Mouse (Mus musculus): ENCODE measurements at regions not wholly inside any gene's neighbourhood (a gene's known extent, or its start where the extent isn't known, plus 50 kb on each side); places are given as distances from the start of the nearest gene placed in this dataset.

DNA sequence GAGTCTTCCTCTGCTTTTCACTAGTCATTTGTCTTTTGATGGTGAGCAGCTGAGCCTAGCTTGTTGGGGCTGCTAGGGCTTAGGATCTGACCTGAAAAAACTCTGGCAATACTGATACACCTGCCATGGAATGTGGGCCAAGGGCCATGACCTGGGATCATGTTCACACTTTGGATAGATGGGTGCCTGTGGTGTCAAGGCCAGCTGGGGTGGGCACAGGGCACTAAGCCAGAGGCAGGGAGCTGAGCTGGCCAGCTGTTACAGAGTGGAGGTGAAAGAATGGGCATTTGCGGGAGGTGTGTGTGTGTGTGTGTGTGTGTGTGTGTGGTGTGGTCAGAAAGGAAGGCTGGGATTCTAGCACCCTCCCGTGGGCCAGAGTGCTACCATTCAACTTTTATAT lies 105.6 kb upstream of the Auts2 start:
- peaks cover 3% of the 10 kb centered on the region for H3K4me1 ChIP-seq (replicated peaks; ENCODE audit: control insufficient read depth, insufficient read depth, low read length)
- ATAC-seq: no peak
- no peak overlapping the region for H3K27ac ChIP-seq (ENCODE audit: low read length)
- H3K4me3 ChIP-seq (replicated peaks; ENCODE audit: low read length): no peak overlapping the region
- 63% methylated on average over 2 of the region's 2 CpGs for WGBS
- no peaks in the 10 kb centered on the region for H3K27me3 ChIP-seq (replicated peaks; ENCODE audit: control insufficient read depth, insufficient read depth, low read length)
- H3K4me2 ChIP-seq (ENCODE audit: low read length): no peak overlapping the region
- no peak overlapping the region for H3K9ac ChIP-seq (replicated peaks; ENCODE audit: low read depth, low read length)
- H3K36me3 ChIP-seq (ENCODE audit: control insufficient read depth, insufficient read depth): no peaks in the 10 kb centered on the region
- no peaks in the 10 kb centered on the region for H3K9me3 ChIP-seq (ENCODE audit: control insufficient read depth, low read length)

DNA sequence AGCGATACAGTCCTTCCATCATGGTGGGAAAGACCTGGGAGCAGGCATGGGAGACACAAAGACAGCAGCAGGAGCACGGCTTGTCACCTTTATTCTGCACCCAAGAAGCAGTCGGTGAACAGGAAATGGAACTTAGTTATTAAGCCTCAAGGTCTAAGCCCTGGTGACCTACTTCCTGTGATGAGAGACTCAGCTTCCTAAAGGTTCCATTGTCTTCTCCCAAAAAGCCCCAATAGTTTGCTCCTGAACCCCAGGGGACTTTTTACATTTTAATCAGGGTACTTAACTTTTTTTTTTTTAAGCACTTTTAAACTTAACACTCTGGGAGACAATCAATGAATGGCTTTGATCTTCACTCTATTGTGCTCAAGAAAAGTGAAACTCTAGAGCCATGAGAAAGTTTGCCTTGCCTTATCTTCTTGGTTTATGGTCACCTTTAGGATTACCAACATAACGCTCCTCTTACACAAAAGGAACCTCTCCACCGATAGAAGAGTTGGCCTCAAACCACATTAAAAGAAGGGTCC lies 101.6 kb upstream of the Auts2 start:
- ATAC-seq: no peak
- no peaks in the 10 kb centered on the region for H3K27me3 ChIP-seq (replicated peaks; ENCODE audit: control insufficient read depth, insufficient read depth, low read length)
- H3K4me2 ChIP-seq (ENCODE audit: low read length): no peak overlapping the region
- no peaks in the 10 kb centered on the region for H3K4me1 ChIP-seq (replicated peaks; ENCODE audit: control insufficient read depth, insufficient read depth, low read length)
- H3K36me3 ChIP-seq (ENCODE audit: control insufficient read depth, insufficient read depth): no peaks in the 10 kb centered on the region
- WGBS: 72% methylated on average over 5 of the region's 5 CpGs
- no peak overlapping the region for H3K27ac ChIP-seq (ENCODE audit: low read length)
- no peaks in the 10 kb centered on the region for H3K9me3 ChIP-seq (ENCODE audit: control insufficient read depth, low read length)
- no peak overlapping the region for H3K4me3 ChIP-seq (replicated peaks; ENCODE audit: low read length)
- H3K9ac ChIP-seq (replicated peaks; ENCODE audit: low read depth, low read length): no peak overlapping the region

DNA sequence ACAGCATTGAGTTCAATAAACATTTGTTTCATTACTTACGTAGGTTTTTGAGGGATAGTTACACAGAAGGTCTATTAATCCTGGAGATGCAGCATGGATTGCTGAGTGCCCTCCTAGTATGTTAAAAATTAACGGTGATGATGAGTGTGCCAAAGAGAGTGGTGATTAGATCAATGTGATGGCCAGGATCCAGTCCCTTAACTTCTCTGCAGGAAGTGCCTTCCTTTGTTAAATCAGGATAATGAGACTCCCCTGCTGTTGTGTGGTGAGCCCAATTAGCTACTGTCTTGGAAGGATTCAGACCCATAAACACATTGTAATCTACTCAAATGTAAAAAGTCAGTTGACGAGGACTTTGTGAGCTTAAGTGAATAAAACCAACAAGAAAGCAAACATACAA lies 100.1 kb upstream of the Auts2 start:
- H3K4me1 ChIP-seq (replicated peaks; ENCODE audit: control insufficient read depth, insufficient read depth, low read length): no peaks in the 10 kb centered on the region
- no peak overlapping the region for H3K4me2 ChIP-seq (ENCODE audit: low read length)
- no peaks in the 10 kb centered on the region for H3K36me3 ChIP-seq (ENCODE audit: control insufficient read depth, insufficient read depth)
- 25% methylated on average over 3 of the region's 3 CpGs for WGBS
- H3K27ac ChIP-seq (ENCODE audit: low read length): no peak overlapping the region
- no peak for ATAC-seq
- H3K9ac ChIP-seq (replicated peaks; ENCODE audit: low read depth, low read length): no peak overlapping the region
- no peaks in the 10 kb centered on the region for H3K9me3 ChIP-seq (ENCODE audit: control insufficient read depth, low read length)
- no peaks in the 10 kb centered on the region for H3K27me3 ChIP-seq (replicated peaks; ENCODE audit: control insufficient read depth, insufficient read depth, low read length)
- no peak overlapping the region for H3K4me3 ChIP-seq (replicated peaks; ENCODE audit: low read length)

DNA sequence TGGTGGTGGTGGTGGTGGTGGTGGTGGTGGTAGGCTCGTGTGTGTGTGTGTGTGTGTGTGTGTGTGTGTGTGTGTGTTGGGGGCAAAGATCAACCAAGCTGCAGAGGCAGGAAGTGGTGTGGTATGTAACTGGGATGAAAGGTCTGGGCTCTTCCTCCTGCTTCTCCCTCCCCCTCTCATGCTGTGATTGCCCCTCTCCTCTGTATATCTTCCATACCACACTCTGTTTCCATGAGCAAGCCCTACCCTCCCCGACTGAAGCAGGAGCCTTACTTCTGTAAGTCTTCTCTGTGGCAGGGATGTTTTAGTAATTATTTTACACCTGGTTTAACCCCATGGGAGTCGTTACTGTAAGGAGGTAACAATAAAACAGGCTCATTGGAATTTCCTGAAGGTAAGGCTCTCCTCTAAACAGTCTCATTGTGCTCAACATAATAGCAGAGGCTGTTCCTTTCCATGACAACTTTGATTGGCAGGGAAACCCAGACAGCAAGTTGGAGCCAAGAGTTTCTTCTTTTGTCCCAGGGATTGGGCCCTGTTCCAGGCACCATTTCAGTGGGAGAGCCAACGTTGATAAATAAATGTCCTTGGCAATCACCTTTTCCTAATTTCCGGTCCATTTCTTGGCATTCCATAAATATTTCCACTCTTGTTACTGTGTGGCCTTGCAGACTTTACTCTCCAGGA lies 90.2 kb upstream of the Auts2 start:
- peak; percentile 36; the same call in 1 of the 2 replicates for ATAC-seq
- Histone ChIP-seq H3K27ac (ENCODE audit: low read length) (no peak overlapping the region), H3K9ac (replicated peaks; ENCODE audit: low read depth, low read length) (no peak overlapping the region), H3K9me3 (ENCODE audit: control insufficient read depth, low read length) (peaks cover 5% of the 10 kb centered on the region; the same call in 1 of the 2 replicates), H3K4me1 (replicated peaks; ENCODE audit: control insufficient read depth, insufficient read depth, low read length) (no peaks in the 10 kb centered on the region; the same call in 1 of the 2 replicates), H3K27me3 (replicated peaks; ENCODE audit: control insufficient read depth, insufficient read depth, low read length) (no peaks in the 10 kb centered on the region), H3K36me3 (ENCODE audit: control insufficient read depth, insufficient read depth) (no peaks in the 10 kb centered on the region), H3K4me2 (ENCODE audit: low read length) (no peak overlapping the region), H3K4me3 (replicated peaks; ENCODE audit: low read length) (no peak overlapping the region)
- 8% methylated on average over 5 of the region's 5 CpGs for WGBS

DNA sequence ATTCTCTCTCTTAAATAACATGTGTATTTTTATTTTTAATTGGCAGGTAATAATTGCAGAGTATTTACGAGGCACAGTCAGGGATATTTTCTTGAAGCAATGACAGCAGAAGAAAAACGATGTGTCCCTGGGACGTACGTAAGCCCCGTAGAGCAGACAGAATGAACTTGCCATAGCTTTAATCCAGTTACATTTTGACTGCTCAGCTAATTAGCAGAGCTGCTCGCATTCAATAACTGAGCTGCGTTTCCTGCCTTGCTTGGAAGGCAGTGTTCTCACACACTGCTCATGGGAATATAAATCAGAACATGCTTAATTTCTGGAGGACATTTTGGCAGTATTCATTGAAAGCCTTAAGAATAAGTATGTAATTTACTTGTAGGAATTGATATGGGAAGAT lies 78.6 kb upstream of the Auts2 start:
- H3K9ac ChIP-seq (replicated peaks; ENCODE audit: low read depth, low read length): no peak overlapping the region
- H3K27ac ChIP-seq (ENCODE audit: low read length): no peak overlapping the region
- no peaks in the 10 kb centered on the region for H3K9me3 ChIP-seq (ENCODE audit: control insufficient read depth, low read length)
- no peak overlapping the region for H3K4me3 ChIP-seq (replicated peaks; ENCODE audit: low read length)
- H3K4me1 ChIP-seq (replicated peaks; ENCODE audit: control insufficient read depth, insufficient read depth, low read length): peaks cover 8% of the 10 kb centered on the region
- H3K4me2 ChIP-seq (ENCODE audit: low read length): no peak overlapping the region
- WGBS: 13% methylated on average over 7 of the region's 7 CpGs
- H3K27me3 ChIP-seq (replicated peaks; ENCODE audit: control insufficient read depth, insufficient read depth, low read length): no peaks in the 10 kb centered on the region
- no peaks in the 10 kb centered on the region for H3K36me3 ChIP-seq (ENCODE audit: control insufficient read depth, insufficient read depth)
- peak; percentile 45; the same call in 1 of the 2 replicates for ATAC-seq

DNA sequence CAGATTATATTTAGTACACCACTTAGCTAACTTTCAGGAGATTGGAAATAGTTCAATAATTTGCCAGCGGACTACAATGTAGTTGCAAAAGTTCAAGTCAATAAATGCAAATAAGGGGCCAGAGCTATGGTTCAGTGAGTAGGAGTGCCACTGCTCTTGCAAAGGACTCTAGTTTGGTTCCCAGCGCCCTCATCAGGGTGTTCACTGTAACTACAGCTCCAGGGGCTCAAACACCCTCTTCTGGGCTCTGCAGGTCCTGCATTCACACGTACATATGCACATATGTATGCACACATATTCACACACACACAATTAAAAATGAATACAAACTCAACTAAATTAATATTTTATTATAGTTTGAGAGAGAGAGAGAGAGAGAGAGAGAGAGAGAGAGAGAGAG lies 74.1 kb upstream of the Auts2 start:
- no peak overlapping the region for H3K4me3 ChIP-seq (replicated peaks; ENCODE audit: low read length)
- H3K36me3 ChIP-seq (ENCODE audit: control insufficient read depth, insufficient read depth): no peaks in the 10 kb centered on the region
- no peaks in the 10 kb centered on the region for H3K27me3 ChIP-seq (replicated peaks; ENCODE audit: control insufficient read depth, insufficient read depth, low read length)
- H3K4me2 ChIP-seq (ENCODE audit: low read length): no peak overlapping the region
- no peak for ATAC-seq
- H3K9ac ChIP-seq (replicated peaks; ENCODE audit: low read depth, low read length): no peak overlapping the region
- H3K4me1 ChIP-seq (replicated peaks; ENCODE audit: control insufficient read depth, insufficient read depth, low read length): peaks cover 6% of the 10 kb centered on the region
- WGBS: 74% methylated on average over 3 of the region's 3 CpGs
- H3K9me3 ChIP-seq (ENCODE audit: control insufficient read depth, low read length): no peaks in the 10 kb centered on the region
- no peak overlapping the region for H3K27ac ChIP-seq (ENCODE audit: low read length)

DNA sequence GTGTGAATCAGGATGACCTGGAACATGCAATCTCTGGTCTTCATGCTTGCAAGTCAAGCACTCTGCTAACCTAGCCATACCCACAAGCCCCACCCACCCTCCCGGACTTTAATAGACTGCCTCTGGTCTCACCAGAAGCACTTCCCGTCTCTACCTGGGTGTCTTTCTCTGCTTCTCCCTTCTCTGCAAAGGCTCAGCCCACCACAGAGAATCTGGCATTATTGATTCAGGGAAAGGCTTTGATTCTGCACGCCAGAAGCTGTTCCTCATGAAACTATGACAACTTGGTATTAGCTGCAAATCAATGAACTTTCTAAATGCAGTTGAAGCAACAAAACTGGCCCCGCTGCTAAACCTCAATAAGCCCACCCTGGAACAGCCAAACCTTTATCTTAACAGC lies 66.1 kb upstream of the Auts2 start:
- Histone ChIP-seq H3K4me2 (ENCODE audit: low read length) (no peak overlapping the region), H3K9ac (replicated peaks; ENCODE audit: low read depth, low read length) (no peak overlapping the region), H3K9me3 (ENCODE audit: control insufficient read depth, low read length) (no peaks in the 10 kb centered on the region), H3K36me3 (ENCODE audit: control insufficient read depth, insufficient read depth) (no peaks in the 10 kb centered on the region), H3K4me3 (replicated peaks; ENCODE audit: low read length) (no peak overlapping the region), H3K4me1 (replicated peaks; ENCODE audit: control insufficient read depth, insufficient read depth, low read length) (no peaks in the 10 kb centered on the region), H3K27ac (ENCODE audit: low read length) (no peak overlapping the region), H3K27me3 (replicated peaks; ENCODE audit: control insufficient read depth, insufficient read depth, low read length) (no peaks in the 10 kb centered on the region)
- ATAC-seq: no peak
- 29% methylated on average over 4 of the region's 4 CpGs for WGBS

DNA sequence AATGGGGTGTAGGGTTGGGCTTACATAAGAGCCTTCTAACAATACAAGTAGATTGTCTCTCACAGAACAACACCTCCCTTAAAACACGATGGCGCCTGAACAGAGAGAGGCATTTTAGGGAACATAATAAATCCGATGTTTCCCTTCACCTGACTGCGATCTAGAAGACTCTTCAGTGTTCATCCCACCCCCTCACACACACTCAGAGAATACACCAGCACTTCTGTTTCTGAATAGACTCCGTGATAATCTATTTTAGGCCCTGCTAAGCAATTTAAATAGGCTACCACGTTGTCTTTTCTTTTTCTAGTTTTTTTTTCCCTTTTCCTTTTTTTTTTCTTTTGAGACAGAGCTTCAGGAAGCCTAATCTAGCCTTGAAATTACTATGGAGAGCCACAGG lies 63.1 kb upstream of the Auts2 start:
- Histone ChIP-seq H3K4me1 (replicated peaks; ENCODE audit: control insufficient read depth, insufficient read depth, low read length) (no peaks in the 10 kb centered on the region), H3K27ac (ENCODE audit: low read length) (no peak overlapping the region), H3K4me3 (replicated peaks; ENCODE audit: low read length) (no peak overlapping the region), H3K27me3 (replicated peaks; ENCODE audit: control insufficient read depth, insufficient read depth, low read length) (no peaks in the 10 kb centered on the region), H3K9me3 (ENCODE audit: control insufficient read depth, low read length) (no peaks in the 10 kb centered on the region), H3K4me2 (ENCODE audit: low read length) (no peak overlapping the region), H3K9ac (replicated peaks; ENCODE audit: low read depth, low read length) (no peak overlapping the region), H3K36me3 (ENCODE audit: control insufficient read depth, insufficient read depth) (no peaks in the 10 kb centered on the region)
- 36% methylated on average over 6 of the region's 6 CpGs for WGBS
- no peak for ATAC-seq

DNA sequence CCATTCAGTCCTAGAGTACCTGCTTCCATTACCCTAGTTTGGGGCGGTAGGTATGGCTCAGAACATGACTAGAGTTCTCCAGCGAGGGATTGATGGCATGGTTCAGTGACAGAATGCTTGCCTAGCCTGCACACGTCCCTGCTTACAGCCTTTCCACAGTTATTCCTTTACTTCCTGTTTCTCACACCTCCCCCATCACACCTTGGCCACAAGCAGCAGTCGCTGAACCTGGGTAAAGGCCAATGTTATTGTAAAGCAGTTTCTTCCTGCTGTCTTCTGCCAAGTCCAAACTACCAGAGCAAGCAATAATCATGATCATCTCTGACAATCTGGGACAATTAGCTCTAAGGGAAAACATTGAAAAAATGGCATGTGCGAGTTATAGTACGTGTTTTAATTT lies 51.7 kb upstream of the Auts2 start:
- H3K36me3 ChIP-seq (ENCODE audit: control insufficient read depth, insufficient read depth): no peaks in the 10 kb centered on the region
- H3K27me3 ChIP-seq (replicated peaks; ENCODE audit: control insufficient read depth, insufficient read depth, low read length): no peaks in the 10 kb centered on the region
- H3K4me3 ChIP-seq (replicated peaks; ENCODE audit: low read length): no peak overlapping the region
- no peak overlapping the region for H3K4me2 ChIP-seq (ENCODE audit: low read length)
- H3K9me3 ChIP-seq (ENCODE audit: control insufficient read depth, low read length): no peaks in the 10 kb centered on the region
- WGBS: 54% methylated on average over 6 of the region's 6 CpGs
- peaks cover 2% of the 10 kb centered on the region; the same call in 1 of the 2 replicates for H3K4me1 ChIP-seq (replicated peaks; ENCODE audit: control insufficient read depth, insufficient read depth, low read length)
- no peak for ATAC-seq
- H3K27ac ChIP-seq (ENCODE audit: low read length): no peak overlapping the region
- H3K9ac ChIP-seq (replicated peaks; ENCODE audit: low read depth, low read length): no peak overlapping the region
